Mouse (Mus musculus): ENCODE results near the gene Zfp366. TPM values are rescaled to one million over a fixed set of nuclear protein-coding genes. Genes with fewer than 3 reads are reported as not detected.

The Zfp366 gene
- polyA plus RNA-seq, 1 experiment from 2014 or later, result 0.76 TPM

DNA sequence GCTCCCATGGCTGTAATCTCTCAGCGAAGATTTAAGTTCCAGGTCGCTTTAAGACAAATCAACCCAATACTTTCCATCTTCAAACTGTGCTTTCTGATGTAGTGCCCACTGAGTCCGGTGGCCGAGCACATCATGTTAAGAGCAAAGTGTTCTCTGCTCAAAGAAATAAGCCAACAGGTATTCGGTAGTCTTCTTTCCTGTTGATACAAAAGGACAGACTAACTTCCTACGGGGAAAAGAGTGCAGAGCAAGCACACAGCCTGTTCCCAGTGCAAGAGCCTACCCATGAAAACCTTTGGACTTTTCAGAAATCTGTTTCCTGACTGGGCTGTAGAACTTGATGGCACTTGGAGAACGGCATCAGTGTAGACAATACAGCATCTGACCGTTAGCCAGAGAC is 39.3 kb downstream of the Zfp366 start:
- H3K4me2 ChIP-seq (ENCODE audit: low read depth, low read length), result no peak overlapping the region
- H3K4me1 ChIP-seq (ENCODE audit: control insufficient read depth, insufficient read depth, low read length), result no peaks in the 10 kb centered on the region
- no peaks in the 10 kb centered on the region for H3K27me3 ChIP-seq (ENCODE audit: control insufficient read depth, insufficient read depth, low read length)
- WGBS, result 92% methylated on average over 8 of the region's 8 CpGs
- no peaks in the 10 kb centered on the region for H3K9me3 ChIP-seq (replicated peaks; ENCODE audit: control insufficient read depth, low read length)
- DNase-seq (ENCODE audit: low spot score) (no peak), ATAC-seq (replicated peaks; ENCODE audit: insufficient number of reproducible peaks, low FRiP score, low TSS enrichment, low read depth) (no peak)
- no peak overlapping the region for H3K27ac ChIP-seq (replicated peaks; ENCODE audit: low read depth, low read length)
- no peak overlapping the region for H3K4me3 ChIP-seq (ENCODE audit: low read depth, low read length)
- H3K9ac ChIP-seq (replicated peaks; ENCODE audit: low read length), result no peak overlapping the region
- no peaks in the 10 kb centered on the region for H3K36me3 ChIP-seq (replicated peaks; ENCODE audit: control insufficient read depth, insufficient read depth, low read depth, low read length)

DNA sequence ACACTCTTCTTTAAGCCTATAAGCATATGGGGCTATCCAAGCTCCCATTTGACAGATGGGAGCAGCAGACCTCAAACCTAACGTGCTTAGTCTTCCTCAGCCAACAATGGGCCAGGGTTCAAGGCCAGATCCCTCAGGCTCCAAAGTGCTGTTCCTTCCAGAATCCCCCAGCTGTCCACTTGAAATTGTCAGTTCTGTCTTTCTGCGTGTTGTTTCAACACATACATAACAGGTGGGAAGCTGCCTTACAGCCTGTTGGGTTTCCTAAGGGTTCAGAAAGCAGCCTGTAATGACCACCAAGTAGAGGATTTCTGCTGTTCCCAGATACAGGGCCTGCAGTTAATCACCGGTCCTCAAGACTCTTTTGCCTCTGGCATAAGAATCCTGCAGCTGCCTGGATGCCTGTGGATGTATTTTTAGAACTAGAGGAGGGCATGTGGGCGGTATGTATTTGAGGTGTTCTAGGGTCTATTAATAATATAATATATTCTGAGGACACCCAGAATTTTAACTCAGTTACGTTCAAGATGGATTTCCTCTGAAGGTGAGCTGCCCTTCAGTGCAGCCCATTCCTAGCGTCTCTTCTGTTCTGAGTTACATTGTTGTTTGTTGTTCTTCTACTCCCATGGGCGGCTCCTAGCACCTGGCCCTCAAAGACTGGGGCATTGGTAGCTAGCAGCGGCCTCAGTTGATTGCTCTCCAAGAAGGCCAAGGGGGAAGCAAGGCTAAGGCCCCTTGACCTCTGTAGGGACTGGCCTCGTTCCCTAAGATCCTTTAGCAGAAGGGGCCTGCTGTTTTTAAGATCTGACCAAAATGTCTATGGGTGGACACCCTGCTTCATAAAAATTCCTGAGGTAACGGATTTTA is 41.0 kb downstream of the Zfp366 start:
- H3K9me3 ChIP-seq (replicated peaks; ENCODE audit: control insufficient read depth, low read length), result no peaks in the 10 kb centered on the region
- no peak overlapping the region for H3K4me2 ChIP-seq (ENCODE audit: low read depth, low read length)
- 54% methylated on average over 10 of the region's 10 CpGs for WGBS

DNA sequence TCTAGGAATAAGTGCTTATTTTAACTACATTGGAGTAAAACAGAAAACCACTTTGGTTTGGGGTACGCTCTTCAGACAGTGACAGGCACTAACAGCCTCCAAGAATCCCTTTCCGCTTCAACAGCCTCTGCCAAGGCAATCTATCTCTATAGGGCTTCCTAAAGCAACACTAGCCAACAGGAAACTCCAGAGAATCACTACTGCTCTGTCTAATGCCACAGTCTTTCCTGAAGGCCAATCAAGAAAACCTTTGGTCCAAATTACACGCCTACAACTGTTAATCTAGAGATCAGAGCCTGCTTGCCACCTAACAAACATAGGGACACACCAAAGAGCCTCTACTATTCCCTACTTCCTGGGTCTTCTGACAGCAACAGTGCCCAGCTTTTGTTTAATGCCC is 42.2 kb downstream of the Zfp366 start:
- H3K27ac ChIP-seq (replicated peaks; ENCODE audit: low read depth, low read length), result no peak overlapping the region
- 82% methylated on average over 3 of the region's 3 CpGs for WGBS
- no peaks in the 10 kb centered on the region for H3K36me3 ChIP-seq (replicated peaks; ENCODE audit: control insufficient read depth, insufficient read depth, low read depth, low read length)
- H3K27me3 ChIP-seq (ENCODE audit: control insufficient read depth, insufficient read depth, low read length), result no peaks in the 10 kb centered on the region
- ATAC-seq (replicated peaks; ENCODE audit: insufficient number of reproducible peaks, low FRiP score, low TSS enrichment, low read depth) (no peak), DNase-seq (ENCODE audit: low spot score) (no peak)
- H3K4me3 ChIP-seq (ENCODE audit: low read depth, low read length), result no peak overlapping the region
- H3K9me3 ChIP-seq (replicated peaks; ENCODE audit: control insufficient read depth, low read length), result no peaks in the 10 kb centered on the region
- no peak overlapping the region for H3K4me2 ChIP-seq (ENCODE audit: low read depth, low read length)
- no peaks in the 10 kb centered on the region for H3K4me1 ChIP-seq (ENCODE audit: control insufficient read depth, insufficient read depth, low read length)
- H3K9ac ChIP-seq (replicated peaks; ENCODE audit: low read length), result no peak overlapping the region

More for the DNA sequence above, 41.0 kb downstream of the Zfp366 start:
- H3K27ac ChIP-seq (replicated peaks; ENCODE audit: low read depth, low read length), result no peak overlapping the region
- H3K4me3 ChIP-seq (ENCODE audit: low read depth, low read length), result no peak overlapping the region
- no peaks in the 10 kb centered on the region for H3K27me3 ChIP-seq (ENCODE audit: control insufficient read depth, insufficient read depth, low read length)
- no peaks in the 10 kb centered on the region for H3K4me1 ChIP-seq (ENCODE audit: control insufficient read depth, insufficient read depth, low read length)
- DNase-seq (ENCODE audit: low spot score) (no peak), ATAC-seq (replicated peaks; ENCODE audit: insufficient number of reproducible peaks, low FRiP score, low TSS enrichment, low read depth) (no peak)
- H3K36me3 ChIP-seq (replicated peaks; ENCODE audit: control insufficient read depth, insufficient read depth, low read depth, low read length), result no peaks in the 10 kb centered on the region
- H3K9ac ChIP-seq (replicated peaks; ENCODE audit: low read length), result no peak overlapping the region

DNA sequence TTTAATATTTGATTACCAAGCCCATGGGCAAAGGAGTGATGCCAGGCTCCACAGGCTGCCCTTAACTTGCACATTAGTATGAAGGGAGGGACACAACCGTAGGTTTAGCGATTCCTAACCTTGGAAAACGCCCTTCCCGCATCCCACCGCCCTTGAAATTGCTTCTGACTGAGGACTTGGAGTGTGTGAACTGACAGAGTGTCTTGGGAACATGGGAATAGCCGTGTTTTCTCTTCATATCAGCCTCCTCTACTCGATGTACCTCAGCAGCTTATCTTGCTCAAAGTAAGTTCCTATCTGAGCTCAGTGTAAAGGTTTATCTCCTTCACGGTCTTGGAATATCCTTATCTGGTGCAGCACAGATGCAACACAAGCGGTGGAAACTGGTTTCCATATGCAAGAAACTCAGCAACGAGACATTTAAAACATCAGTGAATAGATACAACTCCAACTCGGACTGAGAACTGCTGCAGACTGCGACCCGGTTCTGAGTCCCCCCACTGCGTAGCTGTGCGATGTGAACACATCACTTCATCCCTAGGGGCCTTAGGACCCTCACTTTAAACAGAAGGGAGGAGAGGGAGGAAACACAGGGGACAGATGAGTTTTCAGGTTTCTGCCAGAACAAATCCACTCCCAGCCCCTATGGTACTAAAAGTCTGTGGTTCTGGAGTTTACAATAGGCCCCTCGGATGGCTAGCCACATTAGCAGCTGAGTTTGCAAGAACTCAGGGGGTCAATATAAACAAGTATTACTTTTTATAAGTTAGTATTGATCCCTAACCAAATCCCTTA is 43.0 kb downstream of the Zfp366 start:
- Histone ChIP-seq H3K4me1 (ENCODE audit: control insufficient read depth, insufficient read depth, low read length) (no peaks in the 10 kb centered on the region), H3K9me3 (replicated peaks; ENCODE audit: control insufficient read depth, low read length) (no peaks in the 10 kb centered on the region), H3K36me3 (replicated peaks; ENCODE audit: control insufficient read depth, insufficient read depth, low read depth, low read length) (no peaks in the 10 kb centered on the region), H3K27me3 (ENCODE audit: control insufficient read depth, insufficient read depth, low read length) (no peaks in the 10 kb centered on the region), H3K4me3 (ENCODE audit: low read depth, low read length) (no peak overlapping the region), H3K27ac (replicated peaks; ENCODE audit: low read depth, low read length) (no peak overlapping the region), H3K9ac (replicated peaks; ENCODE audit: low read length) (no peak overlapping the region), H3K4me2 (ENCODE audit: low read depth, low read length) (no peak overlapping the region)
- no peak for DNase-seq (ENCODE audit: low spot score)
- WGBS, result 89% methylated on average over 16 of the region's 16 CpGs
- no peak for ATAC-seq (replicated peaks; ENCODE audit: insufficient number of reproducible peaks, low FRiP score, low TSS enrichment, low read depth)

DNA sequence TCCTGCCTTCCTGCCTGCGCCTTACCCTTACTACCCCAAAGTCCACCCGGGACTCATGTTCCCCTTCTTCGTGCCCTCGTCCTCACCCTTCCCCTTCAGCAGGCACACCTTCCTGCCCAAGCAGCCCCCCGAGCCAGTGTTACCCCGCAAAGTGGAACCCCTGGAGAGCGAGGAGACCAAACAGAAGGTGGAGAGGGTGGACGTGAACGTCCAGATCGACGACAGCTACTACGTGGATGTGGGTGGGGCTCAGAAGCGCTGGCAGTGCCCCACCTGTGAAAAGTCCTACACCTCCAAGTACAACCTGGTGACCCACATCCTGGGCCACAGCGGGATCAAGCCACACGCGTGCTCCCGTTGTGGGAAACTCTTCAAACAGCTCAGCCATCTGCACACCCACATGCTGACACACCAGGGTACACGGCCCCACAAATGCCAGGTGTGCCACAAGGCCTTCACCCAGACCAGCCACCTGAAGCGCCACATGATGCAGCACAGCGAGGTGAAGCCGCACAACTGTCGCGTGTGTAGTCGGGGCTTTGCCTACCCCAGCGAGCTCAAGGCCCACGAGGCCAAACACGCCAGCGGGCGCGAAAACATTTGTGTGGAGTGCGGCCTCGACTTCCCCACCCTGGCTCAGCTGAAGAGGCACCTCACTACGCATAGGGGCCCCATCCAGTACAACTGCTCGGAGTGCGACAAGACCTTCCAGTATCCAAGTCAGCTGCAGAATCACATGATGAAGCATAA is 44.4 kb downstream of the Zfp366 start:
- DNase-seq (ENCODE audit: low spot score) (no peak), ATAC-seq (replicated peaks; ENCODE audit: insufficient number of reproducible peaks, low FRiP score, low TSS enrichment, low read depth) (no peak)
- no peaks in the 10 kb centered on the region for H3K9me3 ChIP-seq (replicated peaks; ENCODE audit: control insufficient read depth, low read length)
- no peak overlapping the region for H3K4me2 ChIP-seq (ENCODE audit: low read depth, low read length)
- H3K36me3 ChIP-seq (replicated peaks; ENCODE audit: control insufficient read depth, insufficient read depth, low read depth, low read length), result no peaks in the 10 kb centered on the region
- H3K27me3 ChIP-seq (ENCODE audit: control insufficient read depth, insufficient read depth, low read length), result no peaks in the 10 kb centered on the region
- H3K9ac ChIP-seq (replicated peaks; ENCODE audit: low read length), result no peak overlapping the region
- no peak overlapping the region for H3K27ac ChIP-seq (replicated peaks; ENCODE audit: low read depth, low read length)
- no peaks in the 10 kb centered on the region for H3K4me1 ChIP-seq (ENCODE audit: control insufficient read depth, insufficient read depth, low read length)
- H3K4me3 ChIP-seq (ENCODE audit: low read depth, low read length), result no peak overlapping the region
- 92% methylated on average over 35 of the region's 35 CpGs for WGBS

DNA sequence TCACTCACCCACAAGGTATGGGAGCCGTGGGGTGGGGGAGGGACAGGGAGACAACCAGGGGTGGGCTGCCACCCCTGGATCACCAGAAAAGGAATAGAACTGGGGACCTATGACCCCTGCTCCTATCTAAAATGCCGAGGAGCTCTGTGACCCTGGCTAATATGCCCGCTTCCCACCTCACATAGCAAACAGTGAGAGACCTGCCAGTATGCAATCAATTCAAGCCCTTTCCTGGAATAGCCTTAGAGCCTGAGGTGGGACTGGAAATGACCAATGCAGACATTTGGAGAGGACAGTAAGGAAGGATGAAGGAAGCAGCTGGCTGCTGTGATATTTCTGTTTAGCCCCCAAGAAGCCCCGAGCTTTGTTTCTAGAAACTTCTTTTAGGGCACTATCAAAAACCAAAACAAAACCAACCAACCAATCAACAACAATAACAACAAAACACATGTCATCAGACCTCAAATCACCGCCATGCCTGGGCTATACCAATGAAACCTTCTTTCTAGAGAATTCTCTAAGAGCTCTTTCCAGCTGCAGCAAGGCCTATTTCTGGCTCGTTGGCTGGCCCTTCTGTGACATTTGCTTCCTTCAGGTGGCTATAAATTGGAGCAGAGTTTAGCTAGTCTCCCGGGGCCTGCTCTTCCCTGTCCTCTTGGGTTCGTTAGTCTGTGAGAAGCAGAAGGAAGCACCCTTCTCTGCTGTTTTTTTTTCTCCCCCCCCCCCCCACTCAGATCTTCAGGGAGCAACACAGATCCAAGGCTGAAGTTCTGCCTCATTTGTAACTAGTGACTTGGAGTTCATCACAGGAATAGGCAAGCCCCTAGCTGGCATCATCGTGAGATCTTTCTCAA is 45.2 kb downstream of the Zfp366 start:
- H3K36me3 ChIP-seq (replicated peaks; ENCODE audit: control insufficient read depth, insufficient read depth, low read depth, low read length), result no peaks in the 10 kb centered on the region
- 72% methylated on average over 9 of the region's 9 CpGs for WGBS

DNA sequence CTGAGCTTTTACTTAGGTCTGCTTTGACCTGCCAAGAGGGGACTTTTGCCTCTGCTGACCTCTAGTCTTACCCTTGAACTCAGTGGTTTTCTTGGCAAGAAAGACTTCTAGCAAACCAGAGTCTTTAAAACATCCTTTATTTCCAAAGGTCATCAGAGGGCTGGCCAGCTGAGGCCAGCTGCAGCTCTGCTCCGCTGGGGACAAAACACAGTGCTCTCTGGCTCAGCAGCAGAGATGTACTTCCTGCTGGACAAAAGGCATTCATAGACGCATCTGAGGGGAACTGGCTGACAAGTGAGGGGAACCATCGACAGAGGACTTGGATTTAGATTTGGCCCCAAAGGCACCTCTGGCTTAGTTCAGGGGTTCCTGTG is 45.9 kb downstream of the Zfp366 start:
- no peak for DNase-seq (ENCODE audit: low spot score)
- no peak overlapping the region for H3K27ac ChIP-seq (replicated peaks; ENCODE audit: low read depth, low read length)
- no peaks in the 10 kb centered on the region for H3K27me3 ChIP-seq (ENCODE audit: control insufficient read depth, insufficient read depth, low read length)
- ATAC-seq (replicated peaks; ENCODE audit: insufficient number of reproducible peaks, low FRiP score, low TSS enrichment, low read depth), result no peak
- no peaks in the 10 kb centered on the region for H3K9me3 ChIP-seq (replicated peaks; ENCODE audit: control insufficient read depth, low read length)
- H3K4me1 ChIP-seq (ENCODE audit: control insufficient read depth, insufficient read depth, low read length), result no peaks in the 10 kb centered on the region
- H3K9ac ChIP-seq (replicated peaks; ENCODE audit: low read length), result no peak overlapping the region
- H3K4me2 ChIP-seq (ENCODE audit: low read depth, low read length), result no peak overlapping the region
- 24% methylated on average over 3 of the region's 3 CpGs for WGBS
- H3K4me3 ChIP-seq (ENCODE audit: low read depth, low read length), result no peak overlapping the region
- no peaks in the 10 kb centered on the region for H3K36me3 ChIP-seq (replicated peaks; ENCODE audit: control insufficient read depth, insufficient read depth, low read depth, low read length)

More for the DNA sequence above, 45.2 kb downstream of the Zfp366 start:
- Histone ChIP-seq H3K4me1 (ENCODE audit: control insufficient read depth, insufficient read depth, low read length) (no peaks in the 10 kb centered on the region), H3K9ac (replicated peaks; ENCODE audit: low read length) (no peak overlapping the region), H3K27ac (replicated peaks; ENCODE audit: low read depth, low read length) (no peak overlapping the region), H3K4me2 (ENCODE audit: low read depth, low read length) (no peak overlapping the region), H3K4me3 (ENCODE audit: low read depth, low read length) (no peak overlapping the region), H3K27me3 (ENCODE audit: control insufficient read depth, insufficient read depth, low read length) (no peaks in the 10 kb centered on the region), H3K9me3 (replicated peaks; ENCODE audit: control insufficient read depth, low read length) (no peaks in the 10 kb centered on the region)
- no peak for ATAC-seq (replicated peaks; ENCODE audit: insufficient number of reproducible peaks, low FRiP score, low TSS enrichment, low read depth)
- no peak for DNase-seq (ENCODE audit: low spot score)
